Mouse (Mus musculus): Measurements from ENCODE around the gene Lrp5. TPM values are rescaled to one million over a fixed set of nuclear protein-coding genes. Genes with fewer than 3 reads are reported as not detected.
A peak's percentile ranks its signal among the peaks of the same experiment; 100 is the strongest.

The Lrp5 gene
- polyA plus RNA-seq, 1 experiment from 2014 or later, result 5.2 TPM

DNA sequence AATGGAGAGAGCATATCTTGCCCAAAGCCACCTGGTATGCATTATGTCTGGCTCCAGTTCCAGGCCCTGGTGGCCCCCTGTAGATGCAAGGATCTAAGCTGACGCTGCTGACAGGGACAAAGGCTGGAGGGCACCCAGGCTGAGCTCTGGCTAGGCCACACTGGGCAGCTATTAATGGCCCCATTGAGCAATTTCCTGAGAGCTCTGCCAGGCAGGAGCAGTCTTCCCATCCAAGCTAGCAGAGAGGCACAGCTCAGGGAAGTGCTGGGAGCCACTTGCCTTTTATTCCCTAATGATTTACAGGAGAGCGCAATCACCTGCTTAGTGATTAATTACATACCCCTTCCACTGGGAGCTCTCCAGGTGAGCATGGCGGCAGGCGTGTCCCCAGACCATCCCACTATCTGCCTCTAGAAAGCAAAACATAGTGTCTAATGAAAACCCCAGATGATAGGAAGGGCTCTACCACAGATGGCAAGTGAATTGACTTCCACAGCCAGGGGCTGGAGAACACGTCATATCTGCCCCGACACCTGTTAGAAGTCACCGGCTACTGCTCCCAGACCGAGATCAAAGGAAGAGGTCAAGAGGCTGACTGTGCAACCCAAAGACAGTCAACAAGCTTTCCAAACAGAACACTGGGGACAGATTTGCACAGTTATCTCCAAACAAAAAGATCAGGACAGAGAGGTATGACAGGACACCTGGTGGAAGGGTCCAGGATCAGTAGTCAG is 12.1 kb downstream of the Lrp5 start:
- peaks cover 5% of the 10 kb centered on the region; the same call in 1 of the 2 replicates for H3K4me1 ChIP-seq (ENCODE audit: control insufficient read depth, insufficient read depth, low read length)
- H3K27ac ChIP-seq (replicated peaks; ENCODE audit: low read depth, low read length), result no peak overlapping the region
- WGBS, result 92% methylated on average over 8 of the region's 8 CpGs
- no peaks in the 10 kb centered on the region for H3K9me3 ChIP-seq (replicated peaks; ENCODE audit: control insufficient read depth, low read length)
- H3K4me2 ChIP-seq (ENCODE audit: low read depth, low read length), result no peak overlapping the region
- ATAC-seq (replicated peaks; ENCODE audit: insufficient number of reproducible peaks, low FRiP score, low TSS enrichment, low read depth) (no peak), DNase-seq (ENCODE audit: low spot score) (no peak)
- peaks cover 3% of the 10 kb centered on the region; the same call in 1 of the 2 replicates for H3K36me3 ChIP-seq (replicated peaks; ENCODE audit: control insufficient read depth, insufficient read depth, low read depth, low read length)
- H3K9ac ChIP-seq (replicated peaks; ENCODE audit: low read length), result no peak overlapping the region
- H3K27me3 ChIP-seq (ENCODE audit: control insufficient read depth, insufficient read depth, low read length), result no peaks in the 10 kb centered on the region
- no peak overlapping the region for H3K4me3 ChIP-seq (ENCODE audit: low read depth, low read length)

- no peaks in the 10 kb centered on the region for H3K27me3 ChIP-seq (ENCODE audit: control insufficient read depth, insufficient read depth, low read length)
- H3K9me3 ChIP-seq (replicated peaks; ENCODE audit: control insufficient read depth, low read length), result no peaks in the 10 kb centered on the region
- no peak overlapping the region for H3K4me3 ChIP-seq (ENCODE audit: low read depth, low read length)
- DNase-seq (ENCODE audit: low spot score) (no peak), ATAC-seq (replicated peaks; ENCODE audit: insufficient number of reproducible peaks, low FRiP score, low TSS enrichment, low read depth) (no peak)
- no peak overlapping the region for H3K4me2 ChIP-seq (ENCODE audit: low read depth, low read length)
- H3K9ac ChIP-seq (replicated peaks; ENCODE audit: low read length), result no peak overlapping the region
- 94% methylated on average over 2 of the region's 2 CpGs for WGBS
- peaks cover 7% of the 10 kb centered on the region; the same call in 1 of the 2 replicates for H3K4me1 ChIP-seq (ENCODE audit: control insufficient read depth, insufficient read depth, low read length)
- H3K36me3 ChIP-seq (replicated peaks; ENCODE audit: control insufficient read depth, insufficient read depth, low read depth, low read length), result peaks cover 3% of the 10 kb centered on the region; the same call in 1 of the 2 replicates
- no peak overlapping the region for H3K27ac ChIP-seq (replicated peaks; ENCODE audit: low read depth, low read length)
Measured at GRCm38 (mm10) chr19:3673149-3673548, 13.2 kb downstream of the Lrp5 start.

GRCm38 (mm10) chr19:3669100-3669499 is 17.3 kb downstream of the Lrp5 start:
- DNase-seq (ENCODE audit: low spot score) (peak; percentile 37), ATAC-seq (replicated peaks; ENCODE audit: insufficient number of reproducible peaks, low FRiP score, low TSS enrichment, low read depth) (no peak)
- Histone ChIP-seq H3K4me1 (ENCODE audit: control insufficient read depth, insufficient read depth, low read length) (peaks cover 7% of the 10 kb centered on the region; the same call in 1 of the 2 replicates), H3K36me3 (replicated peaks; ENCODE audit: control insufficient read depth, insufficient read depth, low read depth, low read length) (peaks cover 3% of the 10 kb centered on the region; the same call in 1 of the 2 replicates), H3K4me3 (ENCODE audit: low read depth, low read length) (no peak overlapping the region), H3K9me3 (replicated peaks; ENCODE audit: control insufficient read depth, low read length) (no peaks in the 10 kb centered on the region), H3K27ac (replicated peaks; ENCODE audit: low read depth, low read length) (no peak overlapping the region; the same call in 1 of the 2 replicates), H3K27me3 (ENCODE audit: control insufficient read depth, insufficient read depth, low read length) (no peaks in the 10 kb centered on the region), H3K4me2 (ENCODE audit: low read depth, low read length) (no peak overlapping the region), H3K9ac (replicated peaks; ENCODE audit: low read length) (no peak overlapping the region)
- 36% methylated on average over 13 of the region's 13 CpGs for WGBS

DNA sequence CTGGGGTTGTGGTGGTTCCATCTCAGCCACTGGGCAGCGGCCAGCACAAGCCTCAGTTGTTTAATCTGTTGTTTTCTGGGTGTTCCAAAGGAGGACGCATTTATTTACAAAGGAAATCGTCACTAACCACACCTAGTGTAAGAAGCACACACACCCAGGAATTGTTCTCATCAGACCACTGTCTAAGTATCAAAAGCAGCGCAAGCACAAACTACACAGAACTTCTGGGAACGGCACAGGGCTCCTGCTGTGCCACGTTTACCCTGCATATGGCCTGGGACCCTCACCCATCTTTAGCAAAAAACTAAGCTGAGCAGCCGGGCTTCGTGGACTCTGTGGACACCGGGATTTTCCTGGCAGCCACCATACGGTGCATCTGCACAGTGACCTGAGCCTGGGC is 17.8 kb downstream of the Lrp5 start:
- Histone ChIP-seq H3K4me1 (ENCODE audit: control insufficient read depth, insufficient read depth, low read length) (peaks cover 7% of the 10 kb centered on the region; the same call in 1 of the 2 replicates), H3K27me3 (ENCODE audit: control insufficient read depth, insufficient read depth, low read length) (no peaks in the 10 kb centered on the region), H3K9ac (replicated peaks; ENCODE audit: low read length) (no peak overlapping the region), H3K4me3 (ENCODE audit: low read depth, low read length) (no peak overlapping the region), H3K27ac (replicated peaks; ENCODE audit: low read depth, low read length) (no peak overlapping the region), H3K4me2 (ENCODE audit: low read depth, low read length) (no peak overlapping the region), H3K9me3 (replicated peaks; ENCODE audit: control insufficient read depth, low read length) (no peaks in the 10 kb centered on the region), H3K36me3 (replicated peaks; ENCODE audit: control insufficient read depth, insufficient read depth, low read depth, low read length) (peaks cover 3% of the 10 kb centered on the region; the same call in 1 of the 2 replicates)
- ATAC-seq (replicated peaks; ENCODE audit: insufficient number of reproducible peaks, low FRiP score, low TSS enrichment, low read depth), result no peak
- no peak for DNase-seq (ENCODE audit: low spot score)
- 76% methylated on average over 10 of the region's 10 CpGs for WGBS

DNA sequence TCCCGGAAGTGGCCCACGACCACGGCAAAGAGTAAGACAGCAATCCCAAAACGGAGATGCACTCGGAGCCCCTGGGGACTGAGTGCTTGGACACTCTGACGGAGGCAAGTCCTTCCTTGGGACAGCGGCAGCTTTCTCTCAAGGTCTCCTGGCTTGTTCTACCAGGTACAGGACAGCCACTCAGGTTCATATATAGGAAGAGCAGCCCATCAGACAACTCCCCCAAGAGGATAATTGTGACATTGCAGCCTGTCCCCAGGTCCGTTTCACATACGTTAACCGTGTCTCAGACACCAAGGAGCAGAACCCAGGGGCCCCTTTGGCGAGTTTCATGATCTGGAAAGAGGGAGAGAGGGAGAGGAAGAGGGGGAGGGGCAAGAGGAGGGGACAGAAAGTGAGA is 18.4 kb downstream of the Lrp5 start:
- no peak for ATAC-seq (replicated peaks; ENCODE audit: insufficient number of reproducible peaks, low FRiP score, low TSS enrichment, low read depth)
- H3K4me2 ChIP-seq (ENCODE audit: low read depth, low read length), result no peak overlapping the region

GRCm38 (mm10) chr19:3667155-3667895 is 19.0 kb downstream of the Lrp5 start:
- H3K9me3 ChIP-seq (replicated peaks; ENCODE audit: control insufficient read depth, low read length), result no peaks in the 10 kb centered on the region
- DNase-seq (ENCODE audit: low spot score), result no peak
- H3K4me2 ChIP-seq (ENCODE audit: low read depth, low read length), result no peak overlapping the region
- peaks cover under 1% of the 10 kb centered on the region; the same call in 1 of the 2 replicates for H3K36me3 ChIP-seq (replicated peaks; ENCODE audit: control insufficient read depth, insufficient read depth, low read depth, low read length)
- ATAC-seq (replicated peaks; ENCODE audit: insufficient number of reproducible peaks, low FRiP score, low TSS enrichment, low read depth), result no peak
- H3K4me3 ChIP-seq (ENCODE audit: low read depth, low read length), result no peak overlapping the region
- no peak overlapping the region for H3K9ac ChIP-seq (replicated peaks; ENCODE audit: low read length)
- no peaks in the 10 kb centered on the region for H3K27me3 ChIP-seq (ENCODE audit: control insufficient read depth, insufficient read depth, low read length)
- no peak overlapping the region for H3K27ac ChIP-seq (replicated peaks; ENCODE audit: low read depth, low read length)
- H3K4me1 ChIP-seq (ENCODE audit: control insufficient read depth, insufficient read depth, low read length), result peaks cover 7% of the 10 kb centered on the region; the same call in 1 of the 2 replicates
- 78% methylated on average over 6 of the region's 6 CpGs for WGBS

More for the DNA sequence above, 18.4 kb downstream of the Lrp5 start:
- no peaks in the 10 kb centered on the region for H3K9me3 ChIP-seq (replicated peaks; ENCODE audit: control insufficient read depth, low read length)
- H3K36me3 ChIP-seq (replicated peaks; ENCODE audit: control insufficient read depth, insufficient read depth, low read depth, low read length), result peaks cover 3% of the 10 kb centered on the region; the same call in 1 of the 2 replicates
- no peak overlapping the region for H3K4me3 ChIP-seq (ENCODE audit: low read depth, low read length)
- H3K4me1 ChIP-seq (ENCODE audit: control insufficient read depth, insufficient read depth, low read length), result peaks cover 7% of the 10 kb centered on the region; the same call in 1 of the 2 replicates
- H3K27me3 ChIP-seq (ENCODE audit: control insufficient read depth, insufficient read depth, low read length), result no peaks in the 10 kb centered on the region
- no peak for DNase-seq (ENCODE audit: low spot score)
- 80% methylated on average over 11 of the region's 11 CpGs for WGBS
- H3K9ac ChIP-seq (replicated peaks; ENCODE audit: low read length), result no peak overlapping the region
- no peak overlapping the region for H3K27ac ChIP-seq (replicated peaks; ENCODE audit: low read depth, low read length)

DNA sequence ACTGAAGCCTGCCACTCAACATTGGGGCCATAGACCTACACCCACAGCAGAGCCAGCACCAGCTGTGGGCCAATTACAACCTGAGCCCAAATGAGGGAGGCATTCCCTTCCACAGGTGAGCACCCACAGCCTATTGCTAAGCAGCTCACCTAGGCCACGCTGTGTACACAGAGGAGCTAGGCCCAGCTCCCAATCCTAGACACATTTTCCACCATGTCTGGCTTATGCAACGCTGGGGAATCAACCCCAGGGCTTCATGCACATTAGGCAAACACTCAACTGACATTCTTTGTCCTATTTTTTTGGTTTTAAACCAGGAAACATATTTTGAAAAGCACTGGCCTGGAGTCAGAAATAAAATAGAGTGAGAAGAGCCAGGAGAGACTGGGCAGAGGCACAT is 19.7 kb downstream of the Lrp5 start:
- peaks cover 7% of the 10 kb centered on the region; the same call in 1 of the 2 replicates for H3K4me1 ChIP-seq (ENCODE audit: control insufficient read depth, insufficient read depth, low read length)
- no peak for ATAC-seq (replicated peaks; ENCODE audit: insufficient number of reproducible peaks, low FRiP score, low TSS enrichment, low read depth)

DNA sequence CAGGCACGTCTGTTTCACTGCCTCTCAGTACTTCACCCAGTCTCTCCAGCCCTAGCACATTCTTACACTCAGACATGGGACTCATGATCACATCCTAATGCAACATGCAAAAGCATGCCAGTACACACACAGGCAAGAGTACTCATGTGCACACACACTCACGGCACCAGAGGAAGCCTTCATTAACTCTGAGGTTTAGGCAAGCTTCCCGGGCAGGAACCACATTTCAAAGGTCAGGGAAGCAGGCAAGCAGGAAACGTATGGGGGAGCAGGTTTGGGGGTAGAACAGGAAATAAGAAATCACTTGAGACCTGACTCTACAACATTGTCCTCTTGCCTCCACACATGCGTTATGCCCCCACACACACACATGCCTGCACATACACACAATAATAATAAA is 20.9 kb downstream of the Lrp5 start:
- H3K9me3 ChIP-seq (replicated peaks; ENCODE audit: control insufficient read depth, low read length), result no peaks in the 10 kb centered on the region
- no peak overlapping the region for H3K27ac ChIP-seq (replicated peaks; ENCODE audit: low read depth, low read length)
- no peak for ATAC-seq (replicated peaks; ENCODE audit: insufficient number of reproducible peaks, low FRiP score, low TSS enrichment, low read depth)
- H3K4me1 ChIP-seq (ENCODE audit: control insufficient read depth, insufficient read depth, low read length), result peaks cover 7% of the 10 kb centered on the region; the same call in 1 of the 2 replicates
- no peaks in the 10 kb centered on the region for H3K27me3 ChIP-seq (ENCODE audit: control insufficient read depth, insufficient read depth, low read length)
- no peak overlapping the region for H3K4me2 ChIP-seq (ENCODE audit: low read depth, low read length)
- H3K36me3 ChIP-seq (replicated peaks; ENCODE audit: control insufficient read depth, insufficient read depth, low read depth, low read length), result no peaks in the 10 kb centered on the region
- H3K9ac ChIP-seq (replicated peaks; ENCODE audit: low read length), result no peak overlapping the region
- 34% methylated on average over 5 of the region's 5 CpGs for WGBS
- peak; percentile 30 for DNase-seq (ENCODE audit: low spot score)
- no peak overlapping the region for H3K4me3 ChIP-seq (ENCODE audit: low read depth, low read length)

More for the DNA sequence above, 19.7 kb downstream of the Lrp5 start:
- WGBS, result 98% methylated on average over 2 of the region's 2 CpGs
- no peaks in the 10 kb centered on the region for H3K36me3 ChIP-seq (replicated peaks; ENCODE audit: control insufficient read depth, insufficient read depth, low read depth, low read length)
- H3K9ac ChIP-seq (replicated peaks; ENCODE audit: low read length), result no peak overlapping the region
- DNase-seq (ENCODE audit: low spot score), result no peak
- H3K27me3 ChIP-seq (ENCODE audit: control insufficient read depth, insufficient read depth, low read length), result no peaks in the 10 kb centered on the region
- H3K4me3 ChIP-seq (ENCODE audit: low read depth, low read length), result no peak overlapping the region
- no peak overlapping the region for H3K4me2 ChIP-seq (ENCODE audit: low read depth, low read length)
- no peaks in the 10 kb centered on the region for H3K9me3 ChIP-seq (replicated peaks; ENCODE audit: control insufficient read depth, low read length)
- H3K27ac ChIP-seq (replicated peaks; ENCODE audit: low read depth, low read length), result no peak overlapping the region

Data from embryonic facial prominence, embryonic 11.5 days (tissue).